In genomic region chr7:128098135-128098534, GRCm38 (mm10) we compare ENCODE assay signal across 22 mouse cellular contexts. TPM values are rescaled to one million over a fixed set of nuclear protein-coding genes. Genes with fewer than 3 reads are reported as not detected.
A peak's percentile ranks its signal among the peaks of the same experiment; 100 is the strongest.
DNase-seq lines count a peak whose midpoint lies in the region; ATAC-seq and TF ChIP-seq lines count a peak whose summit lies in the region.
"Had no signal": no experiment of that assay in that cellular context is flagged by ENCODE, and none has a peak within 500 bp of the region (broad histone marks: within the 10 kb centered on the region; RNA-seq: fewer than 3 reads in every experiment).

No protein-coding gene starts in this region.

- H3K36me3 ChIP-seq in kidney, adult 2 months (ENCODE audit: control insufficient read depth, insufficient read depth, low read length): no peaks in the 10 kb centered on the region
- no peaks in the 10 kb centered on the region for H3K36me3 ChIP-seq in splenic B cell, adult 2 months (ENCODE audit: control insufficient read depth, insufficient read depth, low read length, poor library complexity, severe bottlenecking)
- H3K36me3 ChIP-seq in forebrain, embryonic 11.5 days (ENCODE audit: control insufficient read depth, insufficient read depth, low read length): no peaks in the 10 kb centered on the region

- no peak overlapping the region for H3K4me2 ChIP-seq in forebrain, embryonic 11.5 days (ENCODE audit: low read depth, low read length, severe bottlenecking)
- H3K4me2 ChIP-seq: heart, embryonic 11.5 days had no signal

- H3K9ac ChIP-seq in forebrain, embryonic 11.5 days (ENCODE audit: low read length): no peak overlapping the region
- H3K9ac ChIP-seq: forebrain, postnatal 0 days had no signal

- H3K27ac ChIP-seq in kidney, adult 2 months (ENCODE audit: insufficient read depth, low read depth, low read length): no peak overlapping the region
- H3K27ac ChIP-seq in forebrain, embryonic 11.5 days (ENCODE audit: low read depth, low read length): no peak overlapping the region
- H3K27ac ChIP-seq: hindbrain, postnatal 0 days had no signal

- TF ChIP-seq POLR2A in kidney, adult 2 months (IDR thresholded peaks at IDR 0.05; ENCODE audit: low read depth, low read length): no peak

- no peak overlapping the region for H3K4me3 ChIP-seq in kidney, adult 2 months (ENCODE audit: insufficient read depth, low read depth, low read length)
- no peak overlapping the region for H3K4me3 ChIP-seq in forebrain, embryonic 11.5 days (ENCODE audit: low read depth, low read length)

- whole genome bisulfite sequencing in kidney, adult 2 months: 74% methylated on average over 1 of the region's 1 CpGs
- WGBS in forebrain, embryonic 11.5 days: 81% methylated on average over 1 of the region's 1 CpGs

- H3K27me3 ChIP-seq in kidney, adult 2 months (replicated peaks; ENCODE audit: control insufficient read depth, insufficient read depth, low read length): no peaks in the 10 kb centered on the region
- H3K27me3 ChIP-seq in Patski: no peaks in the 10 kb centered on the region
- no peaks in the 10 kb centered on the region for H3K27me3 ChIP-seq in splenic B cell, adult 2 months (ENCODE audit: control insufficient read depth, insufficient read depth, low read length, poor library complexity, severe bottlenecking)
- no peaks in the 10 kb centered on the region for H3K27me3 ChIP-seq in forebrain, embryonic 11.5 days (ENCODE audit: control insufficient read depth, insufficient read depth, low read length)

- DNase-seq in kidney, adult 2 months: peak; percentile 29
- no peak for DNase-seq in kidney, postnatal 36 days
- DNase-seq in retina, embryonic 14.5 days (ENCODE audit: low spot score): peak; percentile 9
- DNase-seq in retina, postnatal 1 day: no peak
- no peak for DNase-seq in Patski (ENCODE audit: low read depth, low spot score)
- peak; percentile 44 for DNase-seq in splenic B cell, adult 2 months (ENCODE audit: low read depth, low spot score)
- no peak for DNase-seq in forebrain, embryonic 11.5 days (ENCODE audit: low spot score)
- DNase-seq: adrenal gland, adult 2 months; cerebellum, adult 18-20 months; embryo, embryonic 11 days; forebrain, postnatal 0 days; gastrocnemius, postnatal 14 days; heart, postnatal 4 days; kidney, postnatal 25 days; thymus, adult 2 months had no signal

- TF ChIP-seq CTCF in kidney, adult 2 months (conservative IDR thresholded peaks at IDR 0.05; ENCODE audit: insufficient read depth, insufficient read length, low read depth, low read length): no peak
- TF ChIP-seq CTCF in Patski (IDR thresholded peaks at IDR 0.05): peak; percentile 44

- ATAC-seq in Patski: no peak
- no peak for ATAC-seq in forebrain, embryonic 11.5 days (replicated peaks; ENCODE audit: low FRiP score)
- ATAC-seq in inflammation-experienced regulatory T-cells, adult 6 months: no peak
- ATAC-seq: forebrain, postnatal 0 days; hindbrain, postnatal 0 days had no signal

- no peaks in the 10 kb centered on the region for H3K9me3 ChIP-seq in forebrain, embryonic 11.5 days (ENCODE audit: control insufficient read depth, low read length)

- POLR2A ChIA-PET in Patski (lab: Charles Lee): no interaction called here

- in situ Hi-C loops in Patski (cut with MboI; ENCODE audit: low pct_unique_long_range_greater_than_20kb): no loop called here

- H3K4me1 ChIP-seq in kidney, adult 2 months (ENCODE audit: control insufficient read depth, insufficient read depth, low read length): no peaks in the 10 kb centered on the region
- no peaks in the 10 kb centered on the region for H3K4me1 ChIP-seq in forebrain, embryonic 11.5 days (replicated peaks; ENCODE audit: control insufficient read depth, insufficient read depth, low read length)

- CTCF ChIA-PET in Patski (lab: Charles Lee): no interaction called here

RNA-seq across cellular contexts. Expression of gene Itgax, which starts 31.2 kb away (rescaled TPM):
- polyA plus RNA-seq in kidney, adult 2 months (2012; rRNA removed): 1.9 TPM in 2 replicates
- polyA plus RNA-seq in Patski (2021): 0.01 TPM
- not detected in 2 replicates for polyA plus RNA-seq in forebrain, embryonic 11.5 days (2014; fragmentation: Nextera tagmentation; extraction: Ambion mirVana)
- polyA plus RNA-seq in inflammation-experienced regulatory T-cells, adult 6 months (2017; shearing (Covaris generic)): 1 to 10 TPM in 1 of 3 experiments, not detected in 2; 1.1 TPM
- polyA plus RNA-seq: hindbrain, postnatal 0 days; limb, embryonic 11.5 days; neural tube, embryonic 11.5 days had no signal

RNA-seq across cellular contexts. Expression of gene Gm49368, which starts 35.7 kb away (rescaled TPM):
- polyA plus RNA-seq in kidney, adult 2 months (2012; rRNA removed): not detected in 2 replicates
- polyA plus RNA-seq in Patski (2021): not detected
- polyA plus RNA-seq in forebrain, embryonic 11.5 days (2014; fragmentation: Nextera tagmentation; extraction: Ambion mirVana): not detected in 2 replicates
- under 1 TPM in 1 of 3 experiments, not detected in 2; 0.87 TPM for polyA plus RNA-seq in inflammation-experienced regulatory T-cells, adult 6 months (2017; shearing (Covaris generic))
- polyA plus RNA-seq: adrenal gland, adult 2 months; brain, embryonic 14.5 days; forebrain, postnatal 0 days; heart, embryonic 11.5 days; hindbrain, postnatal 0 days; limb, embryonic 11.5 days; midbrain, embryonic 14.5 days; neural tube, embryonic 11.5 days had no signal

RNA-seq across cellular contexts. Expression of gene Itgam, which starts 35.7 kb away (rescaled TPM):
- 2.4 and 7.0 TPM in 2 replicates for polyA plus RNA-seq in kidney, adult 2 months (2012; rRNA removed)
- polyA plus RNA-seq in Patski (2021): not detected
- polyA plus RNA-seq in forebrain, embryonic 11.5 days (2014; fragmentation: Nextera tagmentation; extraction: Ambion mirVana): 0.40 and 0.57 TPM in 2 replicates
- 1 to 10 TPM in 2 of 3 experiments, under 1 TPM in 1; 0.09 to 1.2 (median 1.1) TPM for polyA plus RNA-seq in inflammation-experienced regulatory T-cells, adult 6 months (2017; shearing (Covaris generic))

RNA-seq across cellular contexts. Expression of gene Itgad, which starts 56.0 kb away (rescaled TPM):
- 0.05 and 0.08 TPM in 2 replicates for polyA plus RNA-seq in kidney, adult 2 months (2012; rRNA removed)
- not detected for polyA plus RNA-seq in Patski (2021)
- polyA plus RNA-seq in forebrain, embryonic 11.5 days (2014; fragmentation: Nextera tagmentation; extraction: Ambion mirVana): not detected in 2 replicates
- polyA plus RNA-seq in inflammation-experienced regulatory T-cells, adult 6 months (2017; shearing (Covaris generic)): 1 to 10 TPM in 1 of 3 experiments, not detected in 2; 1.0 TPM
- polyA plus RNA-seq: brain, embryonic 14.5 days; heart, embryonic 11.5 days; hindbrain, postnatal 0 days; limb, embryonic 11.5 days; midbrain, embryonic 14.5 days; neural tube, embryonic 11.5 days had no signal

Comparison
In these comparisons a context has a peak if more than half of its experiments do, and no peak if none do; other contexts are left out.
1. DNase-seq: peak in kidney, adult 2 months (single experiment), retina, embryonic 14.5 days (single experiment) and splenic B cell, adult 2 months (single experiment); none in kidney, postnatal 36 days (0 of 2), retina, postnatal 1 day (single experiment), Patski (single experiment) and forebrain, embryonic 11.5 days (single experiment).